Mouse (Mus musculus) kidney, postnatal 36 days (tissue): Measurements from ENCODE around the gene Aven.

Experiments
- DNase-seq, 2 experiments: peaks; one replicate each; pipeline ENCODE4 v3.0.0; 2021 to 2022; ENCODE audit warnings: mixed read lengths in 2 of 2

The Aven gene

DNA sequence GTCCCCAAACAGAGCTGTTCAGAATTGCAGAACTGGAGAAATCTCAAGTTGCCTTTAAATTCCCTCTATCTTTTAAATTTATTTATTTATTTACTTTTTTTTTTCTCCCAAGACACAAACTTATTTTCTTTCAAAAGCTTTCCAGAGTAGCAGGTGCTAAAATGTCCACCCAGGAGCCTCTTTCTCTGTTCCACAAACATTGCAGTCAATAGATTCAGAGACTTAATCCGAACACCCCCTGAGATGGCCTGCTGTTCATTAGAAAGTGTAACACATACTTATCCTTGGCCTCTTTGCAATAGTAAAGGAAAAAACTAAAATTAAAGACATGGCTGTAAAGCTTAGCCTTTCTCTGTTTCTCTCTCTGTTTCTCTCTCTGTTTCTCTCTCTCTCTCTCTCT lies 184.5 kb downstream of the Aven start:
- DNase-seq: no peak

DNA sequence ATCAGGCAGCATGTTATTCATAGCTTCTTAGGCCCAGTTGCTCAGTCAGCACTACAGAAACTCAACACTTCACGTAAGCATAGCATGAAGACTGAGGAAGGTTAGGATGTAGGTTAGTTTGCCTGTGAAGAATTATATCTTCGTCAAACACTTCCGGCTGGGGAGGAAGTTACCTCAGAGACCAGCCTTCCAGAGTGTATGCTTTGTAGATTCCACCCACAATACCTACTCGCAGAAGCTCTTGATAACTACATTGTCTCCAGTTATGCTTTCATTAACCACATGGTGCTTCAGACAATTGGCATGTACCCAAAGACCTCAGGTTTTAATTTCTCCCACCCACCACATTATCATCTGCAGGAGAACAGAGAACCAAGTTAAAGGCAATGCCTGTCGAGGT lies 189.1 kb downstream of the Aven start:
- DNase-seq: no peak
